Mouse (Mus musculus): ENCODE measurements around the gene Hmgcll1.

GRCm38 (mm10) chr9:76007342-76007970 is 7.2 kb upstream of the Hmgcll1 start:
- peak; percentile 91 for TF ChIP-seq EP300 (IDR thresholded peaks at IDR 0.05)
- TF ChIP-seq CTCF (IDR thresholded peaks at IDR 0.05), result no peak

Data from lung, postnatal 0 days (tissue).